Mouse (Mus musculus) layer of hippocampus, adult 8-10 months (tissue): ENCODE measurements around the gene Olfr1427. TPM values are rescaled to one million over a fixed set of nuclear protein-coding genes. Genes with fewer than 3 reads are reported as not detected.
A peak's percentile ranks its signal among the peaks of the same experiment; 100 is the strongest.
"Not testable (repeated sequence)": the region's sequence is repeated elsewhere in the genome, so short reads cannot be mapped to it uniquely, and the experiment has no call there.

Experiments used
- DNase-seq, 2 experiments: peaks; one replicate each; pipeline ENCODE4 v3.0.0; 2022; ENCODE audit warnings: low spot score in 2 of 2
- total RNA-seq, 4 experiments: library from RNA; stranded (reverse); gene quantifications; 2 replicates each; pipeline ENCODE4 v1.2.4; 2022

Gene Olfr1427
- total RNA-seq = not detected

DNA sequence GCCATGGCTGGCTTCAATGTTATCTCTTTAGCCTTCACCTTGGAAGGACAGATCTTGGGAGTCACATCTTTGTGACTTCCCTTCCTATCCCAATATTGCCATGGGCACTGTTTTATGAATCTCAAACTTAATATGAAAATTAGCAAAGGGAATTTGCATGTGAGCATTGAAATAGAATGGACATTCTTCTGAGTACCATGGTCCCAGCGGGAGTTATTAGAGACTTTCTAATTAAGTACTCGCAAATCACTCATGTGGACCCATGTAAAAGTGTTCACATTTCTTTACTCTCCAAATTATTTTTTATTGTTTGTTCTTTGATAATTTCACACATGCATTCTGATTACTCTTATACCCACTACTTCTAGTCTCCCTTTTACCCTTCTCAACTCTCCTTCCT lies at the start of gene Olfr1427:
Gene Olfr1427, minus strand, starts transcription at position 101 of the 400 bp plus-strand sequence.
- DNase-seq = no peak

GRCm38 (mm10) chr19:12145452-12145851 lies 42.3 kb upstream of the Olfr1427 start:
- DNase-seq = peak; percentile 23 to 32

GRCm38 (mm10) chr19:12143356-12143755 lies 40.2 kb upstream of the Olfr1427 start:
- DNase-seq = peak; percentile 70 to 75

GRCm38 (mm10) chr19:12134289-12134688 lies 31.2 kb upstream of the Olfr1427 start:
- DNase-seq = peak in 1 of 2 experiments; percentile 16

DNA sequence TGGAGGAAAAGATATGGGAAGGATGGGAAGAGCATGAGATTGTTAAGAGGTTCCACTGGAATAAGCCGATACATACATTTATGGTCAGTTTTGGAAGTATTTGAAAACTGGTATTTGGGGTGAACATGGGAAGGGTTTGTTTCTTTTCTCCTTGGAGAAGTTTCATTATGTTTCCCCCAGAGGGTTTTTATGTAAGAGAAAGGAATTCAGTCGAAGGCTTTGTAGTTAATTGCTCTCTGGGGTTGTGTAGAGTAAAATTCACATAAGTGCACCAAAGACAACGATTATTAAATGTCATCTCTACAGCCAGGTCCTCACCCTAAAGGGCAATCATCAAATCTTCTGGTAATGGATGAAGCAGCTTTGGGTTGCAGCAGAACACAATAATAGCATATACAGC lies 20.0 kb upstream of the Olfr1427 start, which contains the start of gene Olfr76:
Gene Olfr76, minus strand, starts transcription at position 101 of the 400 bp plus-strand sequence.
- no peak for DNase-seq

GRCm38 (mm10) chr19:12116464-12116863 lies 13.3 kb upstream of the Olfr1427 start:
- DNase-seq = no peak

DNA sequence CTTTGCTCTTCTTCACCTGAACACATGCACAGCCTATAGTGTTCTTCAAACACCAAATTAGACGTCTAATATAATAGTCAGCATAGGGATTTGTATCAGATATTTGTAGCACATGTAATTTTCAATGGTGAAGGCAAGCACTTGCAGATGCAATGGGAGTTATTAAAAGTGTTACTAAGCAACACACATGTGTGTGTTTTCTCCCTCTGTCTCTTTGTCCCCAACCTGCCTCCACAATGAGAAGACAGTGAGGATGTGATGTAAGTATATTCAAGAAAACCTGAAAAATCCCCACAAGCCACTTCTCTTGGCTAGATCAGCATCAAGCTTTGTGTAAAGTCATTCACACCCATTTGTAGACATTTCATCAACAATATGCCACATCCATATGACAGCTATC lies 12.7 kb upstream of the Olfr1427 start, which contains the start of gene Olfr1428:
Gene Olfr1428, minus strand, starts transcription at position 101 of the 400 bp plus-strand sequence.
- no peak for DNase-seq

GRCm38 (mm10) chr19:12113807-12114206 lies 10.7 kb upstream of the Olfr1427 start:
- DNase-seq = no peak

DNA sequence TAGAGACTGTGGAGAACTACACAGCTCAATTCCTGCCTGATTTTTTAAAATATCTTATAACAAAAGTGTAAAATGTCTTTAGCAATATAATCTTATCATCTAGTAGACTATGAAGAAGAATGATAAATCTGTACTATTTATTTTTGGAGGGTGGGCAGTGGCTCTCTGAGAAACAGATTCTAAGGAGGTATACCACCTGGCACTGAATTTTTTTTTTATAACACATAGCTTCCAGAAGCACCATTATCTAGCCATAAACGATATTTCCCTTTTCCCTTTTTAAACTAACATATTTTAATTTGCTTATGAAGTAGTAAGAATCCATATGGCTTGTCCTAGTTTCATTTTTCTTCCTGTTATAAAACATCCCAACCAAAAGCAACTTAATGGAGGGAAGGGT lies 1.4 kb upstream of the Olfr1427 start:
- DNase-seq = no peak

GRCm38 (mm10) chr19:12091913-12092312 lies 11.2 kb downstream of the Olfr1427 start, which contains the start of gene Olfr1426:
Gene Olfr1426 (minus strand): TSS chr19:12092013.
- DNase-seq = no peak

- DNase-seq = not testable (repeated sequence)
Observed at GRCm38 (mm10) chr19:12077631-12078030, 25.5 kb downstream of the Olfr1427 start, which contains the start of gene Olfr1425. Gene Olfr1425 (minus strand): TSS chr19:12077731.

DNA sequence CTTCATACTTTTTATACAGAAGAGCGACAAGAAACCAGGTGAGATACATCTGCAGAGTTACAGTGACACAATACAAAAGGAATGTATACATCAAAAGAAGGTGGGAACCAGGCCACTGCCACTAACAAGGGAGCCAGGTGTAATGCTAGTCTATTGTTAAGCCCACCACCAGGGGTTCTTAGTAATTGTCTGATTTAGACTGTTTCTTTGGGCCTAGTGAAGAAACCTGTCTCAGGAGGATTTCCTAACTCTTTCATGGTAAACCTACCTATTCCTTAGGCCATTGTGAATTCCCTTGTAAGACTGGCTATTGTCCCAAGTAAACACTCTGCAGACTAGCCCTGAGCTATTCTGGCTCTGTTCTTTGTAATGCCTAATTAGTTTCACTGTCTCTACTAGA lies 33.6 kb downstream of the Olfr1427 start:
- not testable (repeated sequence) for DNase-seq

- DNase-seq = not testable (repeated sequence)
Observed at GRCm38 (mm10) chr19:12067806-12068205, 35.3 kb downstream of the Olfr1427 start.

- DNase-seq = not testable (repeated sequence)
Observed at GRCm38 (mm10) chr19:12062582-12062981, 40.6 kb downstream of the Olfr1427 start, which contains the start of gene Olfr1424. Gene Olfr1424 (minus strand): TSS chr19:12062682.

Other genes starting within 250 kb of the Olfr1427 start
- not detected for gene Olfr1418, start 242.3 kb downstream of the Olfr1427 start, total RNA-seq
- not detected for gene Olfr1419, start 228.2 kb downstream of the Olfr1427 start, total RNA-seq
- not detected for gene Olfr1420, start 216.8 kb downstream of the Olfr1427 start, total RNA-seq
- gene Patl1, start 190.9 kb downstream of the Olfr1427 start, total RNA-seq = 10 to 100 TPM; 21.5 to 22.9 (median 22.3) TPM
- 10 to 100 TPM; 49.6 to 55.3 (median 53.3) TPM for gene Osbp, start 137.4 kb downstream of the Olfr1427 start, total RNA-seq
- not detected for gene Olfr1423, start 62.0 kb downstream of the Olfr1427 start, total RNA-seq
- gene Olfr1424, start 40.7 kb downstream of the Olfr1427 start, total RNA-seq = not detected
- gene Olfr1425, start 25.6 kb downstream of the Olfr1427 start, total RNA-seq = not detected
- not detected for gene Olfr1426, start 11.3 kb downstream of the Olfr1427 start, total RNA-seq
- not detected for gene Olfr1428, start 12.6 kb upstream of the Olfr1427 start, total RNA-seq
- not detected for gene Olfr76, start 19.9 kb upstream of the Olfr1427 start, total RNA-seq
- not detected for gene Olfr1555-ps1, start 66.8 kb upstream of the Olfr1427 start, total RNA-seq
- gene Olfr1431, start 97.3 kb upstream of the Olfr1427 start, total RNA-seq = not detected
- not detected for gene Olfr1432, start 129.3 kb upstream of the Olfr1427 start, total RNA-seq
- gene Olfr262, start 138.3 kb upstream of the Olfr1427 start, total RNA-seq = not detected
- not detected for gene Olfr235, start 157.7 kb upstream of the Olfr1427 start, total RNA-seq
- gene Olfr1434, start 176.5 kb upstream of the Olfr1427 start, total RNA-seq = not detected
- gene Olfr1436, start 195.8 kb upstream of the Olfr1427 start, total RNA-seq = not detected
- not detected for gene Olfr1437, start 221.8 kb upstream of the Olfr1427 start, total RNA-seq
- not detected for gene Olfr1438-ps1, start 232.6 kb upstream of the Olfr1427 start, total RNA-seq